Mouse (Mus musculus): Measurements from ENCODE around the gene Lbh. TPM values are rescaled to one million over a fixed set of nuclear protein-coding genes. Genes with fewer than 3 reads are reported as not detected.
A peak's percentile ranks its signal among the peaks of the same experiment; 100 is the strongest.

Gene Lbh
- total and polyA plus RNA-seq, 3 experiments, result 354 to 522 (median 451) TPM

DNA sequence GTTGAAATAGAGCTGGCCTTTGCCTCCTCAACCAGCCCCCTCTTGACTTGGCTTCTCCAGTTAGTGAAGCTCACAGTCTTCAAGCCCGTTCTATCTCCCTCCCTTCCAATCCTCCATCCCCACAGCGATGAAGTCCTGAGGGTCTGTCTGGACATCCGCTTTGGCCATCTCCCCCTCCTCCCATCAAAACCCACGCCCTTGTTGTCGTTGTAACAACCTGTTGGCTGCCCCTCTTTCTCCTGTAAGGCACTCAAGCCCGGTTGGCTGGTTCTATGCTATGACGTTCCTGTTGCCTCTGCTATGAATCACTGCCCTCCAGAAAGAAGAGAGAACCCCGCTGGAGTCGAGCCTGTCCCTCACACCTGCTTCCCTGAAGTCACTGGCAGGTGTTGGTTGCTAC, 10.9 kb upstream of the Lbh start:
- no peak for TF ChIP-seq CTCF (IDR thresholded peaks at IDR 0.05)
- TF ChIP-seq POLR2A (IDR thresholded peaks at IDR 0.05; ENCODE audit: insufficient read depth, low read depth, low read length), result no peak
- TF ChIP-seq EP300 (IDR thresholded peaks at IDR 0.05; ENCODE audit: insufficient read depth, low read depth, low read length), result no peak
- no peaks in the 10 kb centered on the region for H3K79me2 ChIP-seq (replicated peaks; ENCODE audit: control insufficient read depth, insufficient read depth, low read length)
- no peaks in the 10 kb centered on the region; the same call in 1 of the 2 replicates for H3K4me1 ChIP-seq (ENCODE audit: control insufficient read depth, insufficient read depth, low read length)
- H3K4me3 ChIP-seq, result no peak overlapping the region
- H3K27me3 ChIP-seq (ENCODE audit: control insufficient read depth, insufficient read depth, low read length), result no peaks in the 10 kb centered on the region
- intact Hi-C loops (cut with DNase I), result no loop called here
- no peak for DNase-seq
- no peak overlapping the region for H3K27ac ChIP-seq
- WGBS, result 90% methylated on average over 9 of the region's 9 CpGs
- H3K36me3 ChIP-seq (ENCODE audit: control insufficient read depth, insufficient read depth, low read length), result no peaks in the 10 kb centered on the region
- no peak overlapping the region for H3K9ac ChIP-seq (ENCODE audit: low read depth, low read length)

DNA sequence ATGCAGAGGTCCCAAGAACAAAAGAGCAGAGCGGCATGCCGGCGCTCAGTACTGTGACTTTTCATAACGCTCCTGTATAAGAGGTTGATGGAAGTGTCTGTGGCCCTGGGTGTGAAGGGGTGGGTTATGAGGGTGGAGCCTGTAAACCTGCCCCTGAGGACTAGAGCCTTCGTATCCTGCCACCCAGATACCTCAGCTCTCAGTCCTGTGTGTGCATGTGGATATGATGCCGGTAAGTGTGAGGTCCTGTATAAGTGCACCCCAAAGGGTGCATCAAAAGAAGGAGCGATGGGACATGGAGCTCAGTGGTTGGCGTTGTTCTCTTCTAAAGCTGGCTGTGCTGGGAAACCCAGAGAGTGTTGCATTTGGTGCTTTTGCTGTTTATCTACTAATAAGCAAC, 10.3 kb upstream of the Lbh start:
- no peak overlapping the region for H3K4me3 ChIP-seq
- TF ChIP-seq EP300 (IDR thresholded peaks at IDR 0.05; ENCODE audit: insufficient read depth, low read depth, low read length) (no peak), CTCF (IDR thresholded peaks at IDR 0.05) (no peak), POLR2A (IDR thresholded peaks at IDR 0.05; ENCODE audit: insufficient read depth, low read depth, low read length) (no peak)
- H3K27me3 ChIP-seq (ENCODE audit: control insufficient read depth, insufficient read depth, low read length), result no peaks in the 10 kb centered on the region
- H3K4me1 ChIP-seq (ENCODE audit: control insufficient read depth, insufficient read depth, low read length), result no peaks in the 10 kb centered on the region
- intact Hi-C loops (cut with DNase I), result no loop called here
- H3K9ac ChIP-seq (ENCODE audit: low read depth, low read length), result no peak overlapping the region
- DNase-seq, result peak in 1 of 2 experiments; percentile 8
- WGBS, result 92% methylated on average over 8 of the region's 8 CpGs
- H3K79me2 ChIP-seq (replicated peaks; ENCODE audit: control insufficient read depth, insufficient read depth, low read length), result no peaks in the 10 kb centered on the region
- H3K27ac ChIP-seq, result no peak overlapping the region
- H3K36me3 ChIP-seq (ENCODE audit: control insufficient read depth, insufficient read depth, low read length), result no peaks in the 10 kb centered on the region

DNA sequence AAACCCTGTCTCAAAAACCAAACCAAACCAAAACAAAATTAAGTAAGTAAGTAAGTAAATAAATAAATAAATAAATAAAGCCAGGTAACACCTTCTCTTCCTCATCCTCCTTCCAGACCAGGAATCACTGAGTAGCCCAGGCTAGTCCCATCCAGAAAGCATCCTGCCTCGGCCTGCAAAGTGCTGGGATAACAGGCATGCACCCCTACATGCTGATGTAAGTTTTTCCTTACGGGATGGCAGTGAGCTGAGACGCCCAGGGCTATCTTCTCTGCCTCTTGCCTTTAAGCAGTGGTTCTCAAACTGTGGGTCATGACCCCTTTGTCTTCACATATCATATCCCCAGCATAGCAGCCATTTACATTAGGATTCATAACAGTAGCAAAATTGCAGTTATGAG, 9.5 kb upstream of the Lbh start:
- no peak for TF ChIP-seq POLR2A (IDR thresholded peaks at IDR 0.05; ENCODE audit: insufficient read depth, low read depth, low read length)
- TF ChIP-seq CTCF (IDR thresholded peaks at IDR 0.05), result no peak
- TF ChIP-seq EP300 (IDR thresholded peaks at IDR 0.05; ENCODE audit: insufficient read depth, low read depth, low read length), result no peak
- no peak overlapping the region for H3K27ac ChIP-seq
- H3K79me2 ChIP-seq (replicated peaks; ENCODE audit: control insufficient read depth, insufficient read depth, low read length), result no peaks in the 10 kb centered on the region
- H3K36me3 ChIP-seq (ENCODE audit: control insufficient read depth, insufficient read depth, low read length), result no peaks in the 10 kb centered on the region
- intact Hi-C loops (cut with DNase I), result no loop called here
- H3K27me3 ChIP-seq (ENCODE audit: control insufficient read depth, insufficient read depth, low read length), result no peaks in the 10 kb centered on the region
- DNase-seq, result peak in 1 of 2 experiments; percentile 11
- no peak overlapping the region for H3K4me3 ChIP-seq
- H3K4me1 ChIP-seq (ENCODE audit: control insufficient read depth, insufficient read depth, low read length), result no peaks in the 10 kb centered on the region
- H3K9ac ChIP-seq (ENCODE audit: low read depth, low read length), result no peak overlapping the region
- WGBS, result 98% methylated on average over 3 of the region's 3 CpGs

DNA sequence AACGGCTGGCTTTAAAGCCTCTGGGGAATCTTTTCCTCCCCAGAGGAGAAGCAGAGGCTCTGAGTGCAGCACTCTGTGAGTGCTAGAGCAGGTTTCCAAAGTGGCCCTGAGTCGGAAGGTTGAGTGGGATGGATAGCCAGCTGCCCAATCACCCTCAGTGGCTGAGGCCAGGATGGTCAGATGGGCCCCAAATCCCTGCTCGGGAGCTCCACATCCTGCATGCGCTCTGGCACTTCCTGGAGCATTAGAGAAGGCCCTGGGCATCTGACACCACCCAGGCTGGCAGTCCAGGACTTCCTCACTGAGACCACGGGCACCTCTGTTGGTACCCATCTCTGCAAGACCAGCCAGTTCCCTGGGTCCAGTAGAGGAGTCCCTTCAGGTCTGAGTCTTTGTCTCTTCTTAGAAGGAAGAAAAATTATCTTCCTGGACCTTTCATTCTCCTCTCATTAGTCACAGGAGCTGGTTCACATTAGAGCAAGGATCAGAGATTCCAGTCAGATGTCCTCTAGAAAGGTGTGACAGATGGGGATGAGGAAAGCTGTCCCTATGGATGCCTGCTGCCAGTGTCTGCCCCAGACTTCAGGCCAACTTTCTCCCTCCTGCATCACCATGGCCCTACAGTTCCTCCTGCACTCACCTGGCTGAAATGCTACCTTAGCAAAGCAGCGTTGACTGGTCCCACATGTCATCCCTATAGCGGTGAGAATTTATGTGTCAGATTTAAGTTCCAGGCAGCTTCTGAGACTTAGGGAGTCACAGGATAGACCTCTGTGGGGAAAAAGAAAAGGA, 8.8 kb upstream of the Lbh start:
- 82% methylated on average over 7 of the region's 7 CpGs for WGBS
- H3K4me1 ChIP-seq (ENCODE audit: control insufficient read depth, insufficient read depth, low read length), result no peaks in the 10 kb centered on the region
- H3K36me3 ChIP-seq (ENCODE audit: control insufficient read depth, insufficient read depth, low read length), result no peaks in the 10 kb centered on the region
- intact Hi-C loops (cut with DNase I), result no loop called here
- DNase-seq, result peak in 1 of 2 experiments; percentile 7
- no peak for TF ChIP-seq EP300 (IDR thresholded peaks at IDR 0.05; ENCODE audit: insufficient read depth, low read depth, low read length)
- TF ChIP-seq POLR2A (IDR thresholded peaks at IDR 0.05; ENCODE audit: insufficient read depth, low read depth, low read length), result no peak
- TF ChIP-seq CTCF (IDR thresholded peaks at IDR 0.05), result no peak
- H3K27ac ChIP-seq, result no peak overlapping the region
- no peaks in the 10 kb centered on the region for H3K79me2 ChIP-seq (replicated peaks; ENCODE audit: control insufficient read depth, insufficient read depth, low read length)
- H3K27me3 ChIP-seq (ENCODE audit: control insufficient read depth, insufficient read depth, low read length), result no peaks in the 10 kb centered on the region
- no peak overlapping the region for H3K9ac ChIP-seq (ENCODE audit: low read depth, low read length)
- H3K4me3 ChIP-seq, result no peak overlapping the region

DNA sequence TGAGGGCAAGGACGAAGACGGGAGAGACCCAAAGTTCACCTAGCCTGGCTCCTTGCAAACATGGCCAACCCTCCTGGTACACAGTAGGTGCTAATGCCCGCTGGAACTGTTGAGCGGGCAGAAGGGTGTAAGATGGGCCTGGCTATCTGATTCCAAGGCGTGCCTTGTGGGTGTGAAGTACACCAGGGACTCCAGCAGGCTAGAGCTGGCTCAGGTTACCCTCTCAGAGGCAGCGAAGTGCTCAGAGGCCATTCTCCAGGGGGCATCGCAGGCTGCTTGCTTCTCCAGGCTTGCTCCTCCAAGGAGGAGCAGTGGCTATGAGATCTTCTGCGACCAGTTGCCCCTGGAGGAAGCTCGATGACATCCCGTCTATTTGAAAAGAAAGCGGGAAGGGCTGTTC, 6.8 kb upstream of the Lbh start:
- no peaks in the 10 kb centered on the region for H3K4me1 ChIP-seq (ENCODE audit: control insufficient read depth, insufficient read depth, low read length)
- no peak overlapping the region for H3K4me3 ChIP-seq
- H3K27ac ChIP-seq, result no peak overlapping the region
- peak in 1 of 2 experiments; percentile 14 for DNase-seq
- intact Hi-C loops (cut with DNase I), result no loop called here
- no peaks in the 10 kb centered on the region for H3K36me3 ChIP-seq (ENCODE audit: control insufficient read depth, insufficient read depth, low read length)
- no peak overlapping the region for H3K9ac ChIP-seq (ENCODE audit: low read depth, low read length)
- no peak for TF ChIP-seq CTCF (IDR thresholded peaks at IDR 0.05)
- no peak for TF ChIP-seq EP300 (IDR thresholded peaks at IDR 0.05; ENCODE audit: insufficient read depth, low read depth, low read length)
- TF ChIP-seq POLR2A (IDR thresholded peaks at IDR 0.05; ENCODE audit: insufficient read depth, low read depth, low read length), result no peak
- no peaks in the 10 kb centered on the region for H3K27me3 ChIP-seq (ENCODE audit: control insufficient read depth, insufficient read depth, low read length)
- no peaks in the 10 kb centered on the region for H3K79me2 ChIP-seq (replicated peaks; ENCODE audit: control insufficient read depth, insufficient read depth, low read length)
- WGBS, result 78% methylated on average over 11 of the region's 11 CpGs

DNA sequence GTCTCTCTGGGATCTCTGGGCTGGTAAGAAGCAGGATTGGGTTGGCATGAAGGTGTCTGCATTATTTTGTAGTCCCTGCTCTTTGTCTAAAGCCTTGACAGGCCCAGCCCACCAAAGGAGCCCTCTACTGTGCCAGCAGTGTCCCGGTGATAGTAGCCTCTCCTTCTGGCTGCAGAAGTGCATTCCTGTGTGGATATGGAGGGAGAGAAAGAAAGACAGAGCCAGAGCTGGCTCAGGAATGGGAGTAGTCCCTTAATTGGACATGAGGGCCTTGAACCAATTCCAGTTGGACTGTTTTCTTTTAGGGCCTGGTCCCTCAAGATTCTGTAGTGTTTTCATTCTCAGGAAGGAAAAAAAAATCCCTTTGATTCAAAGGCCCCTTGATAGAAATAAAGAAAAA, 6.4 kb upstream of the Lbh start:
- WGBS, result 13% methylated on average over 1 of the region's 1 CpGs
- intact Hi-C loops (cut with DNase I), result no loop called here
- peak in 1 of 2 experiments; percentile 10 for DNase-seq
- H3K4me1 ChIP-seq (ENCODE audit: control insufficient read depth, insufficient read depth, low read length), result no peaks in the 10 kb centered on the region
- H3K4me3 ChIP-seq, result no peak overlapping the region
- no peak overlapping the region for H3K9ac ChIP-seq (ENCODE audit: low read depth, low read length)
- TF ChIP-seq EP300 (IDR thresholded peaks at IDR 0.05; ENCODE audit: insufficient read depth, low read depth, low read length), result no peak
- TF ChIP-seq POLR2A (IDR thresholded peaks at IDR 0.05; ENCODE audit: insufficient read depth, low read depth, low read length), result no peak
- no peak for TF ChIP-seq CTCF (IDR thresholded peaks at IDR 0.05)
- H3K27me3 ChIP-seq (ENCODE audit: control insufficient read depth, insufficient read depth, low read length), result no peaks in the 10 kb centered on the region
- no peak overlapping the region for H3K27ac ChIP-seq
- H3K36me3 ChIP-seq (ENCODE audit: control insufficient read depth, insufficient read depth, low read length), result no peaks in the 10 kb centered on the region
- no peaks in the 10 kb centered on the region for H3K79me2 ChIP-seq (replicated peaks; ENCODE audit: control insufficient read depth, insufficient read depth, low read length)
